Mouse (Mus musculus): ENCODE data around the gene Naa16. TPM values are rescaled to one million over a fixed set of nuclear protein-coding genes. Genes with fewer than 3 reads are reported as not detected.
"Not testable (repeated sequence)": the region's sequence is repeated elsewhere in the genome, so short reads cannot be mapped to it uniquely, and the experiment has no call there.

The Naa16 gene
- 6.3 and 7.0 TPM in 2 replicates for polyA plus RNA-seq (2012; rRNA removed)

DNA sequence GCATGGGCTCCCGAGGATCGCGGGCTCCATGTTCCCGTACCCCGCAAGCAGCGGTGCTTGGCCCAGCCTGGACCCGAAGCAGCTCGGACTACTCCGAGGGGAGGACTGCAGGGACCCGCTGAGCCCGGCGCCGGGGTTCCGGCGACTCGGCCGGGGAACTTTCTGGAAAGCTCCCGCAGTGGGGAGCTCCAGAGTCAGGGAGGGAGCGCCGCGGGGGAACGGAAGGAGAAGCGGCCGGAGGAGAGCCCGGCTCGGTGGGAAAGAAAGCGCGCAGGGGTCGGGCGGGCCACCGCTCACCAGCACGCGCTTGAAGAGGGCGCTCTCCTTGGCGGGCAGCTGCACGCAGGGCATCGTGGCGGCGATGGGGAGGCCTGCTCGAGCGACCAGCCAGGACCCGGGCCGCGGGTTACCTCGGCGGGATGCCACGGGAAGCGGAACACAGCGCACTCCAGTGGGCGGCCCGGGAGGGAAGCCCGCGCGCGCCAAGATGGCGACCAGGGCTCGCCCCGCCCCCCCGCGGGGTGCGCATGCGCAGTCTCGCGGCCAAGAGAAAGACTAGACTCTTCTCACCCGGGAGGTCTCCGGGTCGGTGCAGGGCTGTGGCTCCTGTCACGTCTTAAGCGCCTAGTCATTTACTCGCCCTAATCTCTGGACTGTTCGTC, at the start of gene Naa16:
Gene Naa16 (minus strand): TSS at position 514 of the 662 bp plus-strand sequence.
- peak within 1 kb of the TSS; percentile 94 for H3K27ac ChIP-seq (ENCODE audit: insufficient read depth, low read length)
- H3K4me1 ChIP-seq (ENCODE audit: control insufficient read depth, insufficient read depth, low read length) = no peaks in the 10 kb centered on the region; the same call in 1 of the 2 replicates
- H3K4me3 ChIP-seq (ENCODE audit: insufficient read depth, low read length) = peak within 1 kb of the TSS; percentile 54
- TF ChIP-seq CTCF (IDR thresholded peaks at IDR 0.05; ENCODE audit: extremely low read depth, insufficient read depth, low read length) (no peak), POLR2A (IDR thresholded peaks at IDR 0.05; ENCODE audit: extremely low read depth, insufficient read depth, low read length) (peak; percentile 88)

DNA sequence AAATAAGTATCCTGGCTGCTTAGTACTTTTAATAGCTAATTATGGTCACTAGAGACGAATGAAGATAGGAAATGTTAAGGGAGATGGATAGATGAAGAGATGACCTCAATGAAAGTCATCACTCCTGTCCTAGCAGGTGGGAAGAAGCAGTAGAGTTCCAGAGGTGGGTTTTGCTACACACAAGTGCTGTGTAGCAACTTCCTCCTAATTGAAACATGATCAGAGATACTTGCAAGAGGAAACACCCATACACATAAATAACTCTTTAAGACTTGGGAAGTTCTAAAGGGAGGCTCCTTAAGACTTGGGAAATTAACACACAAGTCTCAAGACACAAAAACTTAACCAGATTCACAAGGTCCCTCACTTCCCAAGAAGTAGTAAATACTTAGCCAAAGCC, 43.5 kb upstream of the Naa16 start:
- H3K4me1 ChIP-seq (ENCODE audit: control insufficient read depth, insufficient read depth, low read length) = no peaks in the 10 kb centered on the region
- H3K27ac ChIP-seq (ENCODE audit: insufficient read depth, low read length) = no peak overlapping the region
- H3K4me3 ChIP-seq (ENCODE audit: insufficient read depth, low read length) = no peak overlapping the region
- TF ChIP-seq POLR2A (IDR thresholded peaks at IDR 0.05; ENCODE audit: extremely low read depth, insufficient read depth, low read length) = no peak
- no peak for TF ChIP-seq CTCF (IDR thresholded peaks at IDR 0.05; ENCODE audit: extremely low read depth, insufficient read depth, low read length)

DNA sequence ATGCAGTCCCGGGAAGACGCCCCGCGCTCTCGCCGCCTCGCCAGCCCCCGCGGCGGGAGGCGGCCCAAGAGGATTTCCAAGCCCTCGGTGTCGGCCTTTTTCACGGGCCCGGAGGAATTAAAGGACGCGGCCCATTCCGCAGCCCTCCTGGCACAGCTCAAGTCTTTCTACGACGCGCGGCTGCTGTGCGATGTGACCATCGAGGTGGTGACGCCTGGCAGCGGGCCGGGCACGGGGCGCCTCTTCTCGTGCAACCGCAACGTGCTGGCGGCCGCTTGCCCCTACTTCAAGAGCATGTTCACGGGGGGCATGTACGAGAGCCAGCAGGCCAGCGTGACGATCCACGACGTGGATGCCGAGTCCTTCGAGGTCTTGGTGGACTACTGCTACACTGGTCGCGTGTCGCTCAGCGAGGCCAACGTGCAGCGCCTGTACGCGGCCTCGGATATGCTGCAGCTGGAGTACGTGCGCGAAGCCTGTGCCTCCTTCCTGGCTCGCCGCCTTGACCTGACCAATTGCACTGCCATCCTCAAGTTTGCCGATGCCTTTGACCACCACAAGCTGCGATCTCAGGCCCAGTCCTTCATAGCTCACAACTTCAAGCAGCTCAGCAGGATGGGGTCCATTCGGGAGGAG, 36.3 kb upstream of the Naa16 start:
- H3K4me3 ChIP-seq (ENCODE audit: insufficient read depth, low read length) = peak overlapping the region; percentile 46; the same call in 1 of the 2 replicates
- H3K27ac ChIP-seq (ENCODE audit: insufficient read depth, low read length) = not testable (repeated sequence)

DNA sequence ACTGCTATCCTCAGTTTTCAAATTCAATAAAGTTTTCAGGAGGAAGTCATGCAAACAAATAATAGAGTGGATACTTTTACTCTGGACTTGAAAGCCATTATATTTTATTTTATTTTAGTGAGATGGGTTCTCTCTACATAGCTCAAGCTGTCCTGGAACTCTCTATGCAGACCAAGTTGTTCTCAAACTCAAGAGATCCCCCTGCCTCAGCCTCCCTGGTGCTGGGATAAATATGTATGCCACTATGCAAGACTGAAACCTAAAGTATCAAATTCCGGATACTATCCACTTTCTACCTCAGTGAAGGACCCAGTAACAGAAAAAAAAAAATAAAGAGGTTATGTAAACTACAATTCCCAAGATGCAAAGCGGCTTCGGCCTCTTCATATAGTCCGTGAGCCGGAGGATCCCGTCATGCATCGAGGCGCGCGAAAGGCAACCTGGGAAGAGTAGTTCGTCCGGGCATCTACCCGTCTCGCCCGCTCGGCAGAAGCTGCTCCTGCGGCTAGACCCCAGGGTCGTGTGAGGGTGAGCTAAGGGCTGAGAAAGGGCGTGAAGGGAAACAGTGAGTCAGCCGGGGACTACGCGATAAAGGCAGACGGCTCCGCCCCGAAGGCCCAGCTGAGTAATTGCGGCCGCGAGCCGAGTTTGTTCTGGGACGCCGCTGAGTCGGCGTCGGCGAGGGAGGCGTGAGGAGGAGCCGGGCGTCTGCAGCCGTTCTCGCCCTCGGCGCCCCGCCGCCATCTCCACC, 35.6 kb upstream of the Naa16 start, which contains the start of gene Kbtbd7:
Gene Kbtbd7 (plus strand): TSS at position 533 of the 751 bp plus-strand sequence.
- H3K4me3 ChIP-seq (ENCODE audit: insufficient read depth, low read length) = peak within 1 kb of the TSS; percentile 46
- H3K4me1 ChIP-seq (ENCODE audit: control insufficient read depth, insufficient read depth, low read length) = peaks cover 2% of the 10 kb centered on the region
- TF ChIP-seq CTCF (IDR thresholded peaks at IDR 0.05; ENCODE audit: extremely low read depth, insufficient read depth, low read length) = no peak
- TF ChIP-seq POLR2A (IDR thresholded peaks at IDR 0.05; ENCODE audit: extremely low read depth, insufficient read depth, low read length) = peak; percentile 79; the same call in 1 of the 2 replicates
- H3K27ac ChIP-seq (ENCODE audit: insufficient read depth, low read length) = 0 out of 2 replicates have a peak within 1 kb of the TSS, but pooled peaks have one; percentile 7

More for the DNA sequence above, 36.3 kb upstream of the Naa16 start:
- H3K4me1 ChIP-seq (ENCODE audit: control insufficient read depth, insufficient read depth, low read length) = not testable (repeated sequence)

DNA sequence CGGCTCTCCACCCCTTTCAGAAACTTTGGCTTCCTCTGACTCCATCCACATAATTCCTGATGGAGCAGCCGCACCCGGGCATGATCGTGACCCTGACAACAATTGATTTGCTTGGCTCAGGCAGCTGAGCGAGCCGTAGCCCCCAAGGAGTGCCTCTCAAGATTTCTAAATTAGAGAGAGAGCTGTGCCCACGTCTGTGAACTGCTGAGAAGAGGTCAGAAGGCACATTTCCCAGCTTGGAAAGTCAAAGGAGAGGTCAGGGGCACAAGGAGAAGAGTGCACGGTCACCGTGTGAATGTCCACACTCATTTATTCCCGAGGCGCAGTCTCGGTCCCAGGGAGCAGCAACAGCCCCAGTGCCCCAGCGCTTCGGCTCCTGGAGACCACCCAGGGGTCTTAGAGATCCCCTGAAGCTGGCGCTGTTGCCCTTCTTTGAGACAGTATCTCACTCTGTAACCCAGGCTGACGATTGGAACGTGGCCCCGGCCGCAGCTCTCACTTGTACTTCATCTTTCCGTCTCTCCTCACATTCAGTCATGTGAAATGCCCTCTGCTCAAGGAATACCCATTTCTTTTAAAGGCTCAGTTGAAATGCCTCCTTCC, 29.6 kb upstream of the Naa16 start:
- TF ChIP-seq CTCF (IDR thresholded peaks at IDR 0.05; ENCODE audit: extremely low read depth, insufficient read depth, low read length) (no peak), POLR2A (IDR thresholded peaks at IDR 0.05; ENCODE audit: extremely low read depth, insufficient read depth, low read length) (no peak)
- Histone ChIP-seq H3K4me1 (ENCODE audit: control insufficient read depth, insufficient read depth, low read length) (no peaks in the 10 kb centered on the region), H3K27ac (ENCODE audit: insufficient read depth, low read length) (no peak overlapping the region), H3K4me3 (ENCODE audit: insufficient read depth, low read length) (no peak overlapping the region)

DNA sequence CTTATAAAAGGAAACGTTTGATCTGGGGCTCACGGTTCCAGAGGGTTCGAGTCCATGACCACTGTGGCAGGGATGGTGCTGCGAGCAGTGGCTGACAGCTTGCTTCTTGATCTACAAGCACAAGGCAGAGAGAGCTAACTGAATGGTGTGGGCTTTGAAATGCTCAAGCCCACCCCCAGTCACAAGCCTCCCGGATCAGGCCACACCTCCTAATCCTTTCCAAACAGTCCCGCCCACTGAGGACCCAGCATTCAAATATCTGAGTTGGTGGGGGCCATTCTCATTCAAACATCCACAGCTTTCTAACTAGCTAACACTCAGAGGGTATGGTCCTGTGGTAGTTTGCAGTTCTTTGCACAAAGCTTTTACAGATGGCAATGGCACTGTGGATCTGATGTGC, 22.5 kb upstream of the Naa16 start:
- TF ChIP-seq CTCF (IDR thresholded peaks at IDR 0.05; ENCODE audit: extremely low read depth, insufficient read depth, low read length) (no peak), POLR2A (IDR thresholded peaks at IDR 0.05; ENCODE audit: extremely low read depth, insufficient read depth, low read length) (no peak)
- H3K4me3 ChIP-seq (ENCODE audit: insufficient read depth, low read length) = no peak overlapping the region
- H3K27ac ChIP-seq (ENCODE audit: insufficient read depth, low read length) = no peak overlapping the region
- H3K4me1 ChIP-seq (ENCODE audit: control insufficient read depth, insufficient read depth, low read length) = no peaks in the 10 kb centered on the region

GRCm38 (mm10) chr14:79410662-79411061, 20.1 kb upstream of the Naa16 start:
- no peak overlapping the region for H3K27ac ChIP-seq (ENCODE audit: insufficient read depth, low read length)
- no peaks in the 10 kb centered on the region for H3K4me1 ChIP-seq (ENCODE audit: control insufficient read depth, insufficient read depth, low read length)
- no peak overlapping the region for H3K4me3 ChIP-seq (ENCODE audit: insufficient read depth, low read length)
- no peak for TF ChIP-seq POLR2A (IDR thresholded peaks at IDR 0.05; ENCODE audit: extremely low read depth, insufficient read depth, low read length)
- no peak for TF ChIP-seq CTCF (IDR thresholded peaks at IDR 0.05; ENCODE audit: extremely low read depth, insufficient read depth, low read length)

DNA sequence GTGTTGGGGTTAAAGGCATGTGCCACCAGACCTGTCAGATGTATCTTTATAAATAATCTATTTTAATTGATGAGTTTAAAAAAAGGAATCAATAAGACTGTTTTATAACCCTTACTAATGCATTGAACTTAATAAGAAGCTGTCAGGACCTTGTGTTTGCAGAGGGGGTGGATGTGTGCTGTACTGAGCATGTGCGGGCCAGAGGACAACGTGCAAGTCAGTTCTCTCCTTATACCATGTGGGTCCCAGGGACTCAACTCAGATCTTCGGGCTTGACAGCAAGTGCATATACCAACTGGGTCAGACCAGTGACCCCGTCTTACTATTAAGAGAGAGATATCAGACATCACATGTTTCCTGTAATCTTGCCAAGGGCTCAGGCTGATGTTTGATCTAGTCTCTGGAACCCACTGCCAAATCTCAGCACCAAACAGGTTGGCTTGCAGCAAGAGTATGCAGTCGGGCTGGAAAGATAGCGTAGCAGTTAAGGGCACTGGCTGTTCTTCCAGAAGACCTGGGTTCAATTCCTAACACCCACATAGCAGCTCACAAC, 18.8 kb upstream of the Naa16 start:
- Histone ChIP-seq H3K4me3 (ENCODE audit: insufficient read depth, low read length) (no peak overlapping the region), H3K27ac (ENCODE audit: insufficient read depth, low read length) (no peak overlapping the region), H3K4me1 (ENCODE audit: control insufficient read depth, insufficient read depth, low read length) (no peaks in the 10 kb centered on the region)
- TF ChIP-seq CTCF (IDR thresholded peaks at IDR 0.05; ENCODE audit: extremely low read depth, insufficient read depth, low read length) (no peak), POLR2A (IDR thresholded peaks at IDR 0.05; ENCODE audit: extremely low read depth, insufficient read depth, low read length) (no peak)

GRCm38 (mm10) chr14:79407641-79408040, 17.1 kb upstream of the Naa16 start:
- no peak overlapping the region for H3K27ac ChIP-seq (ENCODE audit: insufficient read depth, low read length)
- TF ChIP-seq CTCF (IDR thresholded peaks at IDR 0.05; ENCODE audit: extremely low read depth, insufficient read depth, low read length) (no peak), POLR2A (IDR thresholded peaks at IDR 0.05; ENCODE audit: extremely low read depth, insufficient read depth, low read length) (no peak)

More at GRCm38 (mm10) chr14:79407641-79408040, 17.1 kb upstream of the Naa16 start:
- H3K4me3 ChIP-seq (ENCODE audit: insufficient read depth, low read length) = no peak overlapping the region
- H3K4me1 ChIP-seq (ENCODE audit: control insufficient read depth, insufficient read depth, low read length) = no peaks in the 10 kb centered on the region
